Mouse (Mus musculus) bone marrow, adult 2 months (tissue): ENCODE measurements around the gene Zfp239.

Source experiments
- CTCF ChIP-seq: fragments of 200-500 bp; IDR thresholded peaks from 2 replicates; pipeline ENCODE4 v1.5.1; 2011; ENCODE audit warnings: low read length, control low read depth; ENCODE audit not compliant: control insufficient read depth, insufficient read depth
- POLR2A ChIP-seq: fragments of 200-500 bp; IDR thresholded peaks from 2 replicates; pipeline ENCODE4 v1.6.1; 2011; ENCODE audit warnings: low read depth, mild to moderate bottlenecking, control low read depth, low read length, borderline replicate concordance; ENCODE audit not compliant: control insufficient read depth

GRCm38 (mm10) chr6:117851747-117852146 is 10.2 kb upstream of the Zfp239 start:
- TF ChIP-seq CTCF: no peak
- TF ChIP-seq POLR2A: no peak
